Mouse (Mus musculus) kidney, postnatal 14 days (tissue): ENCODE data around the gene Yrdc.

ENCODE experiments used
- DNase-seq: peaks from one replicate; pipeline ENCODE4 v3.0.0; 2022; ENCODE audit warnings: mixed read lengths

Yrdc gene

GRCm38 (mm10) chr4:124850933-124851658 lies 617 bp downstream of the Yrdc start, which contains the start of gene 1110065P20Rik:
1110065P20Rik (minus strand) TSS chr4:124851196.
- peak; percentile 91 for DNase-seq

- no peak for DNase-seq
Measured at GRCm38 (mm10) chr4:124856294-124856693, 5.8 kb downstream of the Yrdc start.

GRCm38 (mm10) chr4:124858370-124858769 lies 7.9 kb downstream of the Yrdc start:
- DNase-seq = peak; percentile 27

GRCm38 (mm10) chr4:124860446-124860845 lies 10.0 kb downstream of the Yrdc start:
- peak; percentile 84 for DNase-seq

- no peak for DNase-seq
Measured at GRCm38 (mm10) chr4:124861283-124862188, 11.1 kb downstream of the Yrdc start, which contains the start of gene Maneal. Maneal (minus strand) TSS chr4:124862171.

- no peak for DNase-seq
Measured at GRCm38 (mm10) chr4:124872719-124873118, 22.2 kb downstream of the Yrdc start.

GRCm38 (mm10) chr4:124880599-124880998 lies 30.1 kb downstream of the Yrdc start, which contains the start of gene Epha10:
Epha10 (plus strand) TSS chr4:124880899.
- DNase-seq = no peak

- DNase-seq = no peak
Measured at GRCm38 (mm10) chr4:124881341-124881908, 30.9 kb downstream of the Yrdc start.

GRCm38 (mm10) chr4:124882151-124882729 lies 31.8 kb downstream of the Yrdc start:
- DNase-seq = peak; percentile 43

GRCm38 (mm10) chr4:124888702-124889101 lies 38.2 kb downstream of the Yrdc start:
- DNase-seq = no peak

GRCm38 (mm10) chr4:124889935-124890334 lies 39.5 kb downstream of the Yrdc start:
- DNase-seq = no peak

- no peak for DNase-seq
Measured at GRCm38 (mm10) chr4:124890831-124891230, 40.4 kb downstream of the Yrdc start.

- DNase-seq = no peak
Measured at GRCm38 (mm10) chr4:124893769-124894168, 43.3 kb downstream of the Yrdc start.

- DNase-seq = no peak
Measured at GRCm38 (mm10) chr4:124894508-124895428, 44.3 kb downstream of the Yrdc start.

GRCm38 (mm10) chr4:124898428-124898827 lies 47.9 kb downstream of the Yrdc start:
- no peak for DNase-seq

GRCm38 (mm10) chr4:124899906-124900305 lies 49.4 kb downstream of the Yrdc start:
- DNase-seq = no peak
